Mouse (Mus musculus): ENCODE data around the gene Pdap1.
"Not testable (repeated sequence)": the region's sequence is repeated elsewhere in the genome, so short reads cannot be mapped to it uniquely, and the experiment has no call there.

Gene Pdap1

GRCm38 (mm10) chr5:145118461-145118860, 21.6 kb downstream of the Pdap1 start:
- no peak for DNase-seq

- no peak for DNase-seq
Observed at GRCm38 (mm10) chr5:145118005-145118404, 22.0 kb downstream of the Pdap1 start.

- peak; percentile 81 to 84 for DNase-seq
Observed at GRCm38 (mm10) chr5:145116916-145117315, 23.1 kb downstream of the Pdap1 start.

- peak; percentile 79 to 90 for DNase-seq
Observed at GRCm38 (mm10) chr5:145116316-145116715, 23.7 kb downstream of the Pdap1 start.

- no peak for DNase-seq
Observed at GRCm38 (mm10) chr5:145115736-145116135, 24.3 kb downstream of the Pdap1 start.

GRCm38 (mm10) chr5:145114606-145115473, 25.2 kb downstream of the Pdap1 start:
- peak; percentile 81 to 82 for DNase-seq

- DNase-seq, result peak; percentile 84 to 89
Observed at GRCm38 (mm10) chr5:145114071-145114605, 25.9 kb downstream of the Pdap1 start, which contains the start of gene Arpc1b. Arpc1b (plus strand) TSS chr5:145114215.

- DNase-seq, result no peak
Observed at GRCm38 (mm10) chr5:145113416-145113815, 26.6 kb downstream of the Pdap1 start.

- DNase-seq, result no peak
Observed at GRCm38 (mm10) chr5:145112566-145112965, 27.5 kb downstream of the Pdap1 start.

GRCm38 (mm10) chr5:145110401-145110800, 29.6 kb downstream of the Pdap1 start:
- no peak for DNase-seq

- no peak for DNase-seq
Observed at GRCm38 (mm10) chr5:145105694-145106275, 34.3 kb downstream of the Pdap1 start.

GRCm38 (mm10) chr5:145104328-145104727, 35.7 kb downstream of the Pdap1 start:
- DNase-seq, result no peak

GRCm38 (mm10) chr5:145102706-145103105, 37.3 kb downstream of the Pdap1 start:
- DNase-seq, result no peak

GRCm38 (mm10) chr5:145101451-145101850, 38.6 kb downstream of the Pdap1 start:
- not testable (repeated sequence) for DNase-seq

- DNase-seq, result no peak
Observed at GRCm38 (mm10) chr5:145100960-145101359, 39.1 kb downstream of the Pdap1 start.

- DNase-seq, result no peak
Observed at GRCm38 (mm10) chr5:145098340-145098821, 41.7 kb downstream of the Pdap1 start.

GRCm38 (mm10) chr5:145096195-145096594, 43.8 kb downstream of the Pdap1 start:
- DNase-seq, result no peak

- DNase-seq, result no peak
Observed at GRCm38 (mm10) chr5:145089878-145090277, 50.2 kb downstream of the Pdap1 start.

GRCm38 (mm10) chr5:145088186-145088585, 51.9 kb downstream of the Pdap1 start:
- DNase-seq, result no peak

GRCm38 (mm10) chr5:145084822-145085221, 55.2 kb downstream of the Pdap1 start:
- DNase-seq, result no peak

GRCm38 (mm10) chr5:145083632-145084451, 56.2 kb downstream of the Pdap1 start, which contains the start of the genes Arpc1a and Kpna7:
Arpc1a (plus strand) TSS chr5:145083830.
Kpna7 (minus strand) TSS chr5:145084030.
- DNase-seq, result peak; percentile 96 to 97

GRCm38 (mm10) chr5:145083201-145083600, 56.8 kb downstream of the Pdap1 start:
- not testable (repeated sequence) for DNase-seq

Measured in lung, postnatal 4 days (tissue).